Mouse (Mus musculus): ENCODE measurements around the gene Pdzd11. TPM values are rescaled to one million over a fixed set of nuclear protein-coding genes. Genes with fewer than 3 reads are reported as not detected.

Gene Pdzd11
- polyA plus RNA-seq, 1 experiment from 2014 or later: 105 TPM

DNA sequence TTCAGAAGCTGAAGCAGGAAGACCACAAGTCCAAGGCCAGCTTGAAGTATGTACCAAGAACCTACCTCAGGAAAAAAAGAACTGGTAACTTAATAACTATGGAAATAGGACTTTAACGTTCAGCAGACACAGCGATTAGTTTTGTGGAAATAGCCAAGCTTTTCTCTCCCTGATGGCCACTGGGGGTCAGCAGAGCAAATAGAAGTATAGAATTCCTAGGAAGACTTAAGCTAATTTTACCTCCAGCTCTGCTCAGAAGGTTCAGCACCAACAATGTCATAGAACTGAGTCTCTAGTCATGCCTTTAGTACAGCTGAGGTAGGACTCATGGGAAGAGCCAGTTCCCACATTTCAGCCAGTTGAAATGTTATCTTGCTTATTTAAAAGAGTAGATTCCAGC, 5.0 kb downstream of the Pdzd11 start:
- no peak overlapping the region for H3K9ac ChIP-seq (ENCODE audit: low read depth, low read length)
- H3K4me2 ChIP-seq (ENCODE audit: low read depth, low read length): no peak overlapping the region
- no peaks in the 10 kb centered on the region for H3K9me3 ChIP-seq (ENCODE audit: control insufficient read depth, low read length)
- 0 out of 2 replicates have a peak, but pooled peaks cover 9% of the 10 kb centered on the region for H3K36me3 ChIP-seq (ENCODE audit: control insufficient read depth, insufficient read depth, low read length)
- DNase-seq (ENCODE audit: low spot score) (no peak), ATAC-seq (ENCODE audit: low read depth) (no peak)
- peaks cover 9% of the 10 kb centered on the region for H3K27me3 ChIP-seq (replicated peaks; ENCODE audit: control insufficient read depth, insufficient read depth, low read length)
- H3K27ac ChIP-seq (replicated peaks; ENCODE audit: low read depth, low read length): no peak overlapping the region
- H3K4me1 ChIP-seq (ENCODE audit: control insufficient read depth, insufficient read depth, low read length): 0 out of 2 replicates have a peak, but pooled peaks cover 5% of the 10 kb centered on the region
- WGBS: 65% methylated on average over 2 of the region's 2 CpGs
- no peak overlapping the region for H3K4me3 ChIP-seq (ENCODE audit: low read depth, low read length)

DNA sequence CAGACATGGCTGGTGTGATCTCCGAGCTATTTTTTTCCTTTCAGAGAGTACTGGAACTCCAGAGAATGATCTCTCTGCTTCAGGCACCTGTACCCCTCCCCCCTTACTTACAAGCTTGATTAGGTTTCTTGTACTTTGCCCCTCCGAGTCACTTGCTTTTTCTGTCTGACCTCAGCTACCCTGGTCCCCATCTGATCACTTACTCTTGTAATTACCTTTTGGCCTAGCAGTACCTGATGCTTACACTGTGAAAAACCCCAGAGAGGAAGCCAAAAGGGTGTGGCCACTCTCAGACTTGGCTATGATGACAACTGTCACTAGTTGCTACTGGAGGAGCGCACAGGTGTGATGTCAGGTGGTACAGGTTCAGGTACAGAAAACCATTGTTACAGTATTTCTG, 7.9 kb downstream of the Pdzd11 start:
- 68% methylated on average over 3 of the region's 3 CpGs for WGBS

DNA sequence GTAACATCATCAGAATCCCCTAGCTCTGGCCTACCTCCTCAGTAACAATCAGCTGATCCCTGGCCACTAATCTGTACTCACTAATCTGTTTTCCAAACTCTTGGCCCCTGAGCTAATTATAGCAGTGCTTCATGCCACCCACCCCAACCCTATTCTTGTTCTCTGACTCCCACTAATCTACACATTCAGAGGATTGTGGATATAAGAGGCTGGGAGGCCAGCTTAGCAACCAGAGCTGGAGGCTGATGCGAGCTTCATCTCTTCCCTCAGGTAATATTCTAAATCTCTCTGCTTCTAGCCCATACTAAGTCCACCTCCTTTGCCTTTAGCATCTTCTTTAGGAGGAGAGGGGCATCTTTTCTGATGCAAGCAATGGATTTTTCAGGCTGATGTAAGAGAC, 21.1 kb downstream of the Pdzd11 start, which contains the start of gene Arr3:
Gene Arr3 (plus strand): TSS at position 184 of the 400 bp plus-strand sequence.
- H3K9ac ChIP-seq (ENCODE audit: low read depth, low read length): no peak within 1 kb of the TSS
- H3K4me2 ChIP-seq (ENCODE audit: low read depth, low read length): no peak within 1 kb of the TSS
- no peak within 1 kb of the TSS for H3K27ac ChIP-seq (replicated peaks; ENCODE audit: low read depth, low read length)
- H3K4me3 ChIP-seq (ENCODE audit: low read depth, low read length): no peak within 1 kb of the TSS
- no peaks in the 10 kb centered on the region for H3K36me3 ChIP-seq (ENCODE audit: control insufficient read depth, insufficient read depth, low read length)
- ATAC-seq (ENCODE audit: low read depth) (no peak), DNase-seq (ENCODE audit: low spot score) (no peak)
- no peaks in the 10 kb centered on the region for H3K4me1 ChIP-seq (ENCODE audit: control insufficient read depth, insufficient read depth, low read length)
- WGBS: 67% methylated on average over 1 of the region's 1 CpGs
- H3K27me3 ChIP-seq (replicated peaks; ENCODE audit: control insufficient read depth, insufficient read depth, low read length): 0 out of 2 replicates have a peak, but pooled peaks cover 3% of the 10 kb centered on the region
- no peaks in the 10 kb centered on the region for H3K9me3 ChIP-seq (ENCODE audit: control insufficient read depth, low read length)

More for the DNA sequence above, 7.9 kb downstream of the Pdzd11 start:
- H3K27me3 ChIP-seq (replicated peaks; ENCODE audit: control insufficient read depth, insufficient read depth, low read length): peaks cover 9% of the 10 kb centered on the region
- no peak overlapping the region for H3K27ac ChIP-seq (replicated peaks; ENCODE audit: low read depth, low read length)
- H3K4me2 ChIP-seq (ENCODE audit: low read depth, low read length): no peak overlapping the region
- no peak overlapping the region for H3K9ac ChIP-seq (ENCODE audit: low read depth, low read length)
- H3K4me3 ChIP-seq (ENCODE audit: low read depth, low read length): no peak overlapping the region
- ATAC-seq (ENCODE audit: low read depth): no peak
- H3K4me1 ChIP-seq (ENCODE audit: control insufficient read depth, insufficient read depth, low read length): no peaks in the 10 kb centered on the region
- H3K9me3 ChIP-seq (ENCODE audit: control insufficient read depth, low read length): no peaks in the 10 kb centered on the region
- DNase-seq (ENCODE audit: low spot score): no peak
- 0 out of 2 replicates have a peak, but pooled peaks cover 3% of the 10 kb centered on the region for H3K36me3 ChIP-seq (ENCODE audit: control insufficient read depth, insufficient read depth, low read length)

DNA sequence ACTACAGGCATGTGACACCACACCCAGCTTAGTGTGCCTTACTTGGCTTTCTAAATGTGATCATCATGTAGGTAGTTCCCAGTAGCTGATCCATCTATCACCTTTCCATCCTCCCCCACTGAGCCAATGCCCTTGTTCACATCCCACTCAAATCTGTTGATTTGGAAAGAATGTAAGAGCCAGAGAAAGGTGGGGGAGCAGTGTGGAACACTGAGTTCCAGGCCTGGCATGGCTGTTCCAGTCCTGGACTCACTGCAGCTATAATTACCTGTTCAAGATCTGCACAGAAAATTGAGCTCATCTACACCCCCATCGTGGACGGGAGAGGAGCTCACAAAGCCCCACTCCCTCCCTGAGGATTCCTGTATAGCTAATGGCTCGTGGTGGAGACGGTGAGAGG, 26.6 kb downstream of the Pdzd11 start:
- Histone ChIP-seq H3K9ac (ENCODE audit: low read depth, low read length) (no peak overlapping the region), H3K27ac (replicated peaks; ENCODE audit: low read depth, low read length) (no peak overlapping the region), H3K4me1 (ENCODE audit: control insufficient read depth, insufficient read depth, low read length) (no peaks in the 10 kb centered on the region), H3K4me2 (ENCODE audit: low read depth, low read length) (no peak overlapping the region), H3K36me3 (ENCODE audit: control insufficient read depth, insufficient read depth, low read length) (no peaks in the 10 kb centered on the region), H3K9me3 (ENCODE audit: control insufficient read depth, low read length) (no peaks in the 10 kb centered on the region), H3K4me3 (ENCODE audit: low read depth, low read length) (no peak overlapping the region), H3K27me3 (replicated peaks; ENCODE audit: control insufficient read depth, insufficient read depth, low read length) (peaks cover 7% of the 10 kb centered on the region; the same call in 1 of the 2 replicates)
- ATAC-seq (ENCODE audit: low read depth) (no peak), DNase-seq (ENCODE audit: low spot score) (no peak)
- WGBS: 50% methylated on average over 4 of the region's 4 CpGs

DNA sequence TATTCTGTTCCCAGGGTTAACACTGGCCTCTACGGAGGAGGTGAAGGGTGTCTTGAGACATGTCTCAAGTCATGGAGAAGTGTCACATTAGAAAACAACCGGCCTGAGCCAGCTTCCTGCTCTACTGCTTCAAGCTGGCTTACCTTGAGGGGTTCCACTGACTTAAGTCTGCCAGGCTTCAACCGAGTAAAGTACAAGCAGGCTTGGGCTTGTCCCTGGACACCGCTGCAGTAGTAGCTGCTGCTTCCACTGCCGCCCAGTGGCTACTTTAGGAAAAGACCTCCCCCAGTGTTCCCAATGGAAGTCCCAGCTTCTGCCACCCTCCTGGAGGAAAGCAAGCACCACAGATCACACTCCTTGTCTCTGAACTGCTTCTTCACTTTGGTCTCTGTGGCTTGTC, 28.9 kb downstream of the Pdzd11 start:
- WGBS: 27% methylated on average over 5 of the region's 5 CpGs
- H3K27me3 ChIP-seq (replicated peaks; ENCODE audit: control insufficient read depth, insufficient read depth, low read length): peaks cover 9% of the 10 kb centered on the region
- no peaks in the 10 kb centered on the region for H3K9me3 ChIP-seq (ENCODE audit: control insufficient read depth, low read length)
- ATAC-seq (ENCODE audit: low read depth) (peak; percentile 71; the same call in 1 of the 2 replicates), DNase-seq (ENCODE audit: low spot score) (peak; percentile 70)
- no peak overlapping the region for H3K4me2 ChIP-seq (ENCODE audit: low read depth, low read length)
- H3K27ac ChIP-seq (replicated peaks; ENCODE audit: low read depth, low read length): no peak overlapping the region
- H3K9ac ChIP-seq (ENCODE audit: low read depth, low read length): no peak overlapping the region
- H3K36me3 ChIP-seq (ENCODE audit: control insufficient read depth, insufficient read depth, low read length): no peaks in the 10 kb centered on the region
- no peaks in the 10 kb centered on the region for H3K4me1 ChIP-seq (ENCODE audit: control insufficient read depth, insufficient read depth, low read length)
- no peak overlapping the region for H3K4me3 ChIP-seq (ENCODE audit: low read depth, low read length)

DNA sequence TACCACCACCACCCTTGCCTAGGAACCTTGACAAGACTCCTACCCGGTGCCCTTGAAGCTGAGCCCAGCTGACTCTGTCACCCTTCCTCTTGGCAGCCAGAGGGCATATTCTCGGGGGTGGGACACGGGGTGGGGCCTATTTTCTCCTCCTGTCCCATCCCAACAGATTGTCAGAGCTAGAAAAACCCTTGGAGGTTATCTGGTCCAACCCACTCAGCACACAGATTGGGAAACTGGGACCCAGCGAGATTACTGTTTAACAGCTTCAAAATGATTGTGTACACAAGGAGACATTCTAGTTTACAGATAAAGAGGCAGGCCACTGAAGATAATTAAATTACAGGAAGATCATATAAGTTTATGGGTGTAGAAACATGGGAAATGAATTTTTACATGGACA, 31.6 kb downstream of the Pdzd11 start, which contains the start of gene P2ry4:
Gene P2ry4 (minus strand): TSS at position 79 of the 400 bp plus-strand sequence.
- Histone ChIP-seq H3K4me1 (ENCODE audit: control insufficient read depth, insufficient read depth, low read length) (no peaks in the 10 kb centered on the region), H3K36me3 (ENCODE audit: control insufficient read depth, insufficient read depth, low read length) (no peaks in the 10 kb centered on the region), H3K27ac (replicated peaks; ENCODE audit: low read depth, low read length) (no peak within 1 kb of the TSS), H3K9ac (ENCODE audit: low read depth, low read length) (no peak within 1 kb of the TSS), H3K4me2 (ENCODE audit: low read depth, low read length) (no peak within 1 kb of the TSS), H3K4me3 (ENCODE audit: low read depth, low read length) (no peak within 1 kb of the TSS), H3K9me3 (ENCODE audit: control insufficient read depth, low read length) (no peaks in the 10 kb centered on the region), H3K27me3 (replicated peaks; ENCODE audit: control insufficient read depth, insufficient read depth, low read length) (peaks cover 9% of the 10 kb centered on the region)
- DNase-seq (ENCODE audit: low spot score) (no peak), ATAC-seq (ENCODE audit: low read depth) (no peak)
- 68% methylated on average over 4 of the region's 4 CpGs for WGBS

Other genes starting within 250 kb of the Pdzd11 start
- gene Otud6a, start 197.6 kb downstream of the Pdzd11 start, polyA plus RNA-seq (2014; fragmentation: Nextera tagmentation; extraction: Ambion mirVana): not detected in 2 replicates
- gene Awat2, start 183.9 kb downstream of the Pdzd11 start, polyA plus RNA-seq (2014; fragmentation: Nextera tagmentation; extraction: Ambion mirVana): 0.81 and 1.0 TPM in 2 replicates
- gene Igbp1, start 132.3 kb downstream of the Pdzd11 start, polyA plus RNA-seq (2014; fragmentation: Nextera tagmentation; extraction: Ambion mirVana): 42.0 and 44.4 TPM in 2 replicates
- not detected in 2 replicates for gene Dgat2l6, start 101.7 kb downstream of the Pdzd11 start, polyA plus RNA-seq (2014; fragmentation: Nextera tagmentation; extraction: Ambion mirVana)
- gene Awat1, start 54.3 kb downstream of the Pdzd11 start, polyA plus RNA-seq (2014; fragmentation: Nextera tagmentation; extraction: Ambion mirVana): not detected in 2 replicates
- 0.13 and 0.25 TPM in 2 replicates for gene P2ry4, start 31.7 kb downstream of the Pdzd11 start, polyA plus RNA-seq (2014; fragmentation: Nextera tagmentation; extraction: Ambion mirVana)
- not detected in 2 replicates for gene Arr3, start 21.1 kb downstream of the Pdzd11 start, polyA plus RNA-seq (2014; fragmentation: Nextera tagmentation; extraction: Ambion mirVana)
- 21.3 and 28.9 TPM in 2 replicates for gene Kif4, start 831 bp downstream of the Pdzd11 start, polyA plus RNA-seq (2014; fragmentation: Nextera tagmentation; extraction: Ambion mirVana)
- 7.1 and 7.5 TPM in 2 replicates for gene Gdpd2, start 103.3 kb upstream of the Pdzd11 start, polyA plus RNA-seq (2014; fragmentation: Nextera tagmentation; extraction: Ambion mirVana)
- gene Dlg3, start 141.2 kb upstream of the Pdzd11 start, polyA plus RNA-seq (2014; fragmentation: Nextera tagmentation; extraction: Ambion mirVana): 4.5 and 6.2 TPM in 2 replicates